Mouse (Mus musculus) midbrain, embryonic 16.5 days (tissue): ENCODE results near the gene Rai1. TPM values are rescaled to one million over a fixed set of nuclear protein-coding genes. Genes with fewer than 3 reads are reported as not detected.

ENCODE experiments used
- ATAC-seq: fragments of 200-750 bp; cut with Nextera tagmentation; 2 replicates; pipeline ENCODE4 v1.8.0; 2017; ENCODE audit warnings: moderate TSS enrichment
- H3K27ac ChIP-seq: fragments of 300-500 bp; sonication (generic); 2 replicates; pipeline ENCODE4 v1.5.1; 2014; ENCODE audit warnings: mild to moderate bottlenecking, low read length, mixed read lengths
- H3K27me3 ChIP-seq: fragments of 300-500 bp; sonication (generic); 2 replicates; pipeline ENCODE4 v1.6.1; 2014; ENCODE audit warnings: low read depth, low read length, mixed read lengths; ENCODE audit not compliant: control insufficient read depth, insufficient read depth
- H3K36me3 ChIP-seq: fragments of 300-500 bp; sonication (generic); 2 replicates; pipeline ENCODE4 v1.6.1; 2014; ENCODE audit warnings: mild to moderate bottlenecking, low read length, moderate library complexity, mixed read lengths; ENCODE audit not compliant: control insufficient read depth, insufficient read depth
- H3K4me1 ChIP-seq: fragments of 300-500 bp; sonication (generic); 2 replicates; pipeline ENCODE4 v1.6.1; 2014; ENCODE audit warnings: mild to moderate bottlenecking, low read length, mixed read lengths; ENCODE audit not compliant: control insufficient read depth, insufficient read depth
- H3K4me2 ChIP-seq: fragments of 300-500 bp; sonication (generic); 2 replicates; pipeline ENCODE4 v1.6.1; 2014; ENCODE audit warnings: mild to moderate bottlenecking, low read length, mixed read lengths
- H3K4me3 ChIP-seq: fragments of 300-500 bp; sonication (generic); 2 replicates; pipeline ENCODE4 v1.5.1; 2014; ENCODE audit warnings: low read depth, mild to moderate bottlenecking, low read length, moderate library complexity, mixed read lengths
- H3K9ac ChIP-seq: fragments of 300-500 bp; sonication (generic); 2 replicates; pipeline ENCODE4 v1.6.1; 2014; ENCODE audit warnings: low read depth, low read length, mixed read lengths
- H3K9me3 ChIP-seq: fragments of 300-500 bp; sonication (generic); replicated peaks from 2 replicates; pipeline ENCODE4 v1.6.1; 2014; ENCODE audit warnings: mild to moderate bottlenecking, low read length, mixed read lengths; ENCODE audit not compliant: control insufficient read depth, poor library complexity, severe bottlenecking
- WGBS: fragments of 180-500 bp; shearing (Covaris S2); extraction: QIAGEN DNeasy Blood & Tissue Kit; methylation state at CpG from one replicate; pipeline ENCODE4 v1.1.7; 2014; 5-methylcytosine and 5-hydroxymethylcytosine counted together
- polyA plus RNA-seq: library from polyadenylated mRNA; unstranded; fragments of >200 nt; fragmentation: Nextera tagmentation; extraction: Ambion mirVana; gene quantifications from 2 replicates; pipeline ENCODE4 v1.2.1, GENCODE M21; 2015

The Rai1 gene
- polyA plus RNA-seq, 1 experiment from 2014 or later = 25.0 TPM

DNA sequence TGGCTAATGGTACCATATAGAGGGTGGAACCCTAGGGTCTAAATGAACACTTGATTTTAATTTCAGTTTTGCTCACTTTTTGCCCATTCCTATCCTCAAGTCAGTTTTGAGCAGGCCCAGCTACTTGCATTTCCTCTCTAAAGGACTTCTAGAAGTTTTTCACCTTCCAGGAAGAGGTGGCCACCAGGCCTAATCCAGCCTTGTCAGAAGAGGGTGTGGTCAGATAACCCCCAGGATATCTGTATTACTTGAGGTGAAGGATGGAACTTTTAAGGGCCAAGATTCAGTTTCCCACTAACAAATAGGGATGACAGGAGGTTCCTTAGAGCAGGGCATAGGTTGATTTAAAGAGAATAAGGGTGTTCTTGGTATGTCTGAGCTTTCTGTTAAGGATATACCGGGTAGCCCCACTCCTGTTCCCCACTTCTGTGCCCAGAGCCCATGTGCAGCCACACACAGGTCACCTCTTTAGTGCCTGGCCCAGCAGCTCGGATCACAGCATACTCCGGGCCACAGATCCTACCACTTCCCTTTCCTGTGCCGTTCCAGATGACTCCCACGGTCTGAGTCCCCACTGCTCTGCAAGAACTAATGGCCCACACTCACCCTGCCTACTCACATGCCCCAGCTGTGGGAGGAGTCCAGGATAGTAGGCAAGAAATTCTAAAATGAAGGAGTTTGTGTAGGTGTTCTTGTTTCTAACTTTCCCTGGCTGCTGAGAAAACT, 14.0 kb upstream of the Rai1 start:
- no peak for ATAC-seq
- WGBS = 75% methylated on average over 5 of the region's 5 CpGs
- no peaks in the 10 kb centered on the region for H3K27me3 ChIP-seq
- H3K9me3 ChIP-seq = no peaks in the 10 kb centered on the region
- no peak overlapping the region for H3K9ac ChIP-seq
- no peak overlapping the region for H3K4me2 ChIP-seq
- no peaks in the 10 kb centered on the region for H3K36me3 ChIP-seq
- no peak overlapping the region for H3K4me3 ChIP-seq
- peaks cover 38% of the 10 kb centered on the region for H3K4me1 ChIP-seq
- no peak overlapping the region for H3K27ac ChIP-seq

DNA sequence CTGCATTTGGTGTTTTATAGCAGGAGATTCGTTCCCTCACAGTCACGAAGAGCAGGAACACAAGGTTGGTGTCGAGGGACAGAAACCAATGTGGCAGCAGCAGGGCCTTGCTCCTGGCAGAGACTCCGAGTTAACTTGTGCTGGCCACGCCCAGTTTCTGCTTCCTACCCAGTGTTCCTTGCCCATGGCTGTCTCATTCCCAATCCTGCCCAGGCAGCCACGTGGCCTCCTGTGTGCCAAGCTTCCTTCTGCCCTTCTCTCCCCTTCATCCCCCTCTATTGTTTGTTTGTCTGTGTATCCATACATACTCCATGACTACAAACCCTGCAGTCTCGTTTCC, 13.4 kb upstream of the Rai1 start:
- Histone ChIP-seq H3K27me3 (no peaks in the 10 kb centered on the region), H3K9ac (no peak overlapping the region), H3K9me3 (no peaks in the 10 kb centered on the region), H3K36me3 (no peaks in the 10 kb centered on the region), H3K4me1 (peaks cover 38% of the 10 kb centered on the region), H3K4me3 (no peak overlapping the region), H3K4me2 (no peak overlapping the region), H3K27ac (no peak overlapping the region)
- no peak for ATAC-seq
- WGBS = 68% methylated on average over 7 of the region's 7 CpGs

DNA sequence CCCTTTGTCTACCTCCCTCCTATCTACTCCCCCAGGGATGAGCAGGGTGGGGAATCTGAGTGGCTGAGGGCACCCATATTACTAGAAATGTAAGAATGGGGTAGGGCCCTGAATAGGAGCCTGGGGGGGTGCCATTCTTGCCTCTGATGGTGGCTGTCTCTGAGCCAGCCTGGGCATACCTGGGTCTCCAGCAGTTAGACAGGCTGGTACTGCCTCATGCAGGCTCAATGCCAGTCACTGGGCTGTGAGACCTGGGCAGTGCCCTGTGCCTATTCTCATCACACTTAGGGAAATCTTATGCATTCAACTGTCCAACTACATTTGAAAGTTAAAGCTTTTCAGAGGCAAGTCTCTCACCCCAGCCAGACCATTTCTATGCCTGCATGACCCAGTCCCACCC, 11.6 kb upstream of the Rai1 start:
- Histone ChIP-seq H3K27ac (peak overlapping the region; percentile 83), H3K9me3 (no peaks in the 10 kb centered on the region), H3K4me2 (no peak overlapping the region), H3K27me3 (no peaks in the 10 kb centered on the region), H3K9ac (no peak overlapping the region), H3K4me1 (peaks cover 38% of the 10 kb centered on the region), H3K4me3 (no peak overlapping the region), H3K36me3 (no peaks in the 10 kb centered on the region)
- ATAC-seq = no peak

DNA sequence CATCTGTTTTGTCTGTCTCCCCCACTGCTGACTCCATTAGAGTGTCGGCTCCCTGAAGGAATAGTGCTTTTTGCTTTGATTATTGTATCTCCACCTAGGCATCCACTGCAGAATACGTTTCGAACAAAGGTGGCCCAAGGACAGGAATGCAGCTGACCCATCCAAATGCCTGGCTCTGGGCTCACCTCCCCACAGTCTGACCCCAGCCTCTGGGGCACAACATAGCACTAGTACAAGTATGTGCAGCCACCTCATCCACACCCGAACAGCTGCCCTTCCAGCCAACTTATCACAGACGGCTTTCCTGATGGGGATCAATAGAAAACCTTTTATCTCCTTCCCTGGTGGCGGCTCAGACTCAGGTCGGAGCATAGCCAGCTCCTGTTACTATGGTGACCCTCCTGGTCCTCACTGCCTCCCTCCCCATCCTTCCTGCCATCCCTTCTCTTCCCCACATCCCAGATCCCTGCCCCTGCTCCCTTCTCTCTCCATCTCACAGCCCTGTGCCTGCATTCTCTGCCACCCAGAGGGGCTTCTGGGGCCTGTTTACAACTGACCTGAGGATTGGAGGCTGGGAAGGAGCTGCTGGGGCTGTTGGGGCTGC, 10.7 kb upstream of the Rai1 start:
- H3K9me3 ChIP-seq = no peaks in the 10 kb centered on the region
- H3K4me1 ChIP-seq = peaks cover 36% of the 10 kb centered on the region
- 14% methylated on average over 7 of the region's 7 CpGs for WGBS
- H3K4me2 ChIP-seq = peak overlapping the region; percentile 13; the same call in 1 of the 2 replicates
- no peaks in the 10 kb centered on the region for H3K27me3 ChIP-seq
- peak overlapping the region; percentile 83 for H3K27ac ChIP-seq
- peak; percentile 81 for ATAC-seq
- no peaks in the 10 kb centered on the region for H3K36me3 ChIP-seq
- H3K4me3 ChIP-seq = no peak overlapping the region
- H3K9ac ChIP-seq = peak overlapping the region; percentile 40; the same call in 1 of the 2 replicates

DNA sequence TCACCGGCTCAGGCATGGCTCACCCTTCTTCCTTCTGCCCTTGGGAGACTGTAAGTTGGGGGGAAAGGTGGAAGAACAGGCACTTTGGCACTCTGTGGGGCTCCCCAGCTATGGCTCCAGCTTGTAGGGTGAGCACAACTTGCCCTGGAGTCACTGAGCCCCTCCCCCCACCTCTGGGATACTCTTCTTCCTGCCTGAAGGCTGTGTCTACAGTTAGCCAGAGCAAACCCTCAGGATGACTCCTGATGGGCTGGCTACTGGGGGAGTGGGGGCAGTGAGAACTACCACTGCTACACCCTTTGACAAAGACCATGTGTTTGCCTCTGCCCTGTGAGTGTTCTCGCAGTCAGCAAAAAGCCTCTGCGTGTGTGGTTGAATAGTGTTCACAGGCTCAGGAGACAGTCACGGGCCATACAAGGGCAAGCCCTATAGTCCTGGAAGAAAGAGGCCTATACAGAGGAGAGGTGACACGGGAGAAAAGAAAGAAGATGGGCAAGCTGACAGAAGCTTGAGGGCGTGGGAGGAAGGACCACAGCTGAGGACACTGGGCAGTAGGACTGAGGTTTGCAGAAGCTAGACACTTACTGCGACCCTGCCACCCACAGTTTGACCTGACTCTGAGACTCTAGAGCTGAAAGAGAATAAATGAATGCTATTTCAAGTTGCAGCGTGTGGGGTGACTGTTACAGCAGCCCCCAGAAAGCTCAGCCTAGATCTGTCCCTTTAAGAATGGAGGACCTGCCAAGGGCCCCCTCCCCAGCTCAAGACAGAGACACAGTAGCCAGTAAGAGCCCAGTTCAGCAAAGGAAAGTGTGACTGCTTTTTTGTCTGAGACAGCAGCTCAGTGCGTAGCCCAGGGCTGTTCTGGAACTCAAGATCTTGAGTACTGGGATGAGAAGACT, 9.7 kb upstream of the Rai1 start:
- Histone ChIP-seq H3K4me1 (peaks cover 33% of the 10 kb centered on the region), H3K4me3 (no peak overlapping the region), H3K9me3 (no peaks in the 10 kb centered on the region), H3K9ac (0 out of 2 replicates have a peak overlapping the region, but pooled peaks have one; percentile 28), H3K36me3 (no peaks in the 10 kb centered on the region), H3K27ac (peak overlapping the region; percentile 83), H3K27me3 (no peaks in the 10 kb centered on the region), H3K4me2 (no peak overlapping the region)
- 39% methylated on average over 9 of the region's 9 CpGs for WGBS
- peak; percentile 9; the same call in 1 of the 2 replicates for ATAC-seq

DNA sequence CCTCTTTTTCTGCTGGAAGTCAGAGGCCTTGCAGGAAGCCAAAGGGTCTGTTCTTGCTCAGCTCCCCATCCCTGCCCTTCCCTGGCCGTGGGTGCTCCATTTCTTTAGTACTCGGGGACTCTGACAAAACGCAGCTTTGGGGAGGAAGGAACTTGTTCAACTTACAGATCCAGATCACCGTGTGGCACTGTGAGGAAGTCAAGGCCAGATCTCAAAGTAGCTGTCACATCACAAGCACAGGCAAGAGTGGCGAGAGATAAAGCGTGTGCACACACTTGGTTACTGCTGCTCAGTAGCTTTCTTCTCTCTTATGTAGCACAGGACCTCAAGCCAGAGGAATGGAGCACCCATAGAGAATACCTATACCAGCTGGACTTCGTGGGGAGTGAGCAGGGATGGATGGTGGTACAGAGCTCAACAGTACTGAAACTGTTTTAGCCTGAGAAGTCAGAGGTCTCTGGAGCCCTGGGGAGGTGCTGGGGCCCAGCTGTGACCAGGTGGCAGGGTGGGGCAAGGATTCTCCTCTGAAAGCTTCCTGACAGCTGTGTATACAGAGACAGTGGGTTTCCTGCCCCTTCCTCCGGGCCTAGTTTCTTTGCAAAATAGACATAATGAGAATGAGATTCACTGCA, 5.1 kb upstream of the Rai1 start:
- peaks cover 11% of the 10 kb centered on the region for H3K4me1 ChIP-seq
- H3K4me3 ChIP-seq = no peak overlapping the region
- no peaks in the 10 kb centered on the region for H3K9me3 ChIP-seq
- no peak overlapping the region for H3K27ac ChIP-seq
- ATAC-seq = no peak
- no peaks in the 10 kb centered on the region for H3K36me3 ChIP-seq
- H3K9ac ChIP-seq = no peak overlapping the region
- no peaks in the 10 kb centered on the region for H3K27me3 ChIP-seq
- WGBS = 77% methylated on average over 8 of the region's 8 CpGs
- H3K4me2 ChIP-seq = no peak overlapping the region

DNA sequence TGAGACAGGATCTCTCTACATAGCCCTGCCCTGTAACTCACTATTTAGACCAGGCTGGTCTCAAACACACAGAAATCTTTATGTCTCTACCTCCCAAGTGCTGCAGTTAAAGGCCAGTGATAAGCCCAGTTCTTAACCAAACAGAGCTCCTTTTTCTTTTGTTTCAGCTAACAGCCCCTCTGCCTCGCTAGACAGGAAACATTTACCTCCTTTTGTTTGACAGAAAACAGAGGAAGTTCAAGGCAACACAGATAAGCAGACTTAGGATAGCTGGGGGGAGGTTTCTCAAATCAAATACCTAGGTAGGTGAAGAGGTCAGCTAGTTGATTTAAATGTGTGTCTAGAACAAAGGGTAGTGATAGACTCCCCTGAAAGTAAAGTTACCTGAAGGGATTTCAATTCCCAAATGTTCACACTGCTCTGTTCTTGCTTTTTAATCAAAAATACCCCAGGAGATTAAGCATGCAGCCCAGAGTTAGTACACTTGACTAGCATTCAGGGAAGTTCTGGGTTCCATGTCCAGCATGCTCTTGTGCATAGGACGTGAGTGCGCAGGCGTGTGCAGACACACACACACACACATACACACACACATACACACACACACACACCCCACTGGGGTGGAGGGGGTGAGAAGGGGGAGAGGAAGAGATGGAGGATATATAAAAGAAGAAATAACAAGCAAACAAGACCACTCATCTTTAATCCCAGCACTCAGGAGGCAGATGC, 3.8 kb upstream of the Rai1 start:
- Histone ChIP-seq H3K4me1 (peaks cover 2% of the 10 kb centered on the region; the same call in 1 of the 2 replicates), H3K36me3 (no peaks in the 10 kb centered on the region), H3K4me3 (no peak overlapping the region), H3K27ac (no peak overlapping the region), H3K4me2 (no peak overlapping the region), H3K9me3 (no peaks in the 10 kb centered on the region), H3K9ac (no peak overlapping the region), H3K27me3 (no peaks in the 10 kb centered on the region)
- ATAC-seq = no peak
- WGBS = 84% methylated on average over 4 of the region's 4 CpGs

DNA sequence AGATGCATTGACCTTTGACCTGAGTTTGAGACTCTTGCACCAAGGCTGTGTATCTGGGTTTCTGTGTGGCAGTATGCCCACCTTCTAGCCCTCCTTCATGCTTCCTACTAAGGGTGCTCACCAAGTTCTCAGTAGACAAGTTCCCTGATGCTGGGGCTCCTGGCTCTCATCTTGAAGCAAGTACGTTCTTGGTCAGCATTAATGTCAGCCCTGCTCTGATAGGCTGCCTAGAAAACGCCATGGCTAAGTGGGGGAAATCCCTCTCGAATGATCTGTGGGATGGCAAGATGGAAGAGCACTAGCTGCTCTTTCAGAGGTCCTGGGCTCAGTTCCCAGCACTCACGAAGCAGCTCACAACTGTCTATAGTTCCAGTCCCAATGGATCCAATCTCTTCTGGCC, 2.8 kb upstream of the Rai1 start:
- whole genome bisulfite sequencing = 87% methylated on average over 4 of the region's 4 CpGs

More for the DNA sequence above, 2.8 kb upstream of the Rai1 start:
- Histone ChIP-seq H3K4me1 (peaks cover 7% of the 10 kb centered on the region), H3K9me3 (no peaks in the 10 kb centered on the region), H3K27ac (no peak overlapping the region), H3K9ac (no peak overlapping the region), H3K4me2 (no peak overlapping the region), H3K36me3 (no peaks in the 10 kb centered on the region), H3K27me3 (no peaks in the 10 kb centered on the region), H3K4me3 (no peak overlapping the region)
- no peak for ATAC-seq
